Mouse (Mus musculus) ES-Bruce4 (cell line): ENCODE results near the gene Soat2. TPM values are rescaled to one million over a fixed set of nuclear protein-coding genes. Genes with fewer than 3 reads are reported as not detected.

Source experiments
- H3K27ac ChIP-seq: 2 replicates; pipeline ENCODE4 v1.5.1; 2012; ENCODE audit warnings: low read length, inconsistent platforms; ENCODE audit not compliant: insufficient read depth
- H3K27me3 ChIP-seq: 2 replicates; pipeline ENCODE4 v1.6.1; 2012; ENCODE audit warnings: mild to moderate bottlenecking, low read length, inconsistent platforms; ENCODE audit not compliant: control insufficient read depth, poor library complexity, insufficient read depth, severe bottlenecking
- H3K36me3 ChIP-seq: 2 replicates; pipeline ENCODE4 v1.6.1; 2012; ENCODE audit warnings: inconsistent platforms, mild to moderate bottlenecking, low read length, moderate library complexity; ENCODE audit not compliant: control insufficient read depth, poor library complexity, insufficient read depth, severe bottlenecking
- H3K4me1 ChIP-seq: one replicate; pipeline ENCODE4 v1.8.1; 2011; ENCODE audit warnings: low read length; ENCODE audit not compliant: control insufficient read depth, insufficient read depth
- H3K4me3 ChIP-seq: 2 replicates; pipeline ENCODE4 v1.5.1; 2011; ENCODE audit warnings: low read depth, mild to moderate bottlenecking, low read length
- H3K9ac ChIP-seq: 2 replicates; pipeline ENCODE4 v1.6.1; 2012; ENCODE audit warnings: low read depth, mild to moderate bottlenecking, inconsistent platforms; ENCODE audit not compliant: poor library complexity, severe bottlenecking
- H3K9me3 ChIP-seq: replicated peaks from 2 replicates; pipeline ENCODE4 v1.6.1; 2012; ENCODE audit warnings: mild to moderate bottlenecking, low read length, inconsistent platforms; ENCODE audit not compliant: control insufficient read depth, poor library complexity, insufficient read depth, severe bottlenecking
- CTCF ChIP-seq: IDR thresholded peaks from one replicate; pipeline ENCODE4 v1.8.1; 2011; ENCODE audit warnings: low read depth, low read length
- EP300 ChIP-seq: IDR thresholded peaks from 2 replicates; pipeline ENCODE4 v1.6.1; 2011; ENCODE audit warnings: low read depth, low read length; ENCODE audit not compliant: insufficient read depth
- POLR2A ChIP-seq: IDR thresholded peaks from one replicate; pipeline ENCODE4 v1.8.1; 2011; ENCODE audit warnings: low read length; ENCODE audit not compliant: insufficient read depth
- polyA plus RNA-seq: library from polyadenylated mRNA; stranded (reverse); fragments of >200 nt; gene quantifications from 2 replicates; pipeline ENCODE4 v1.2.4, GENCODE M21; 2011; ENCODE audit warnings: low read depth; ENCODE audit not compliant: missing spikeins, insufficient read depth, insufficient read length

The Soat2 gene
- polyA plus RNA-seq, 1 experiment: 0.45 TPM

- no peaks in the 10 kb centered on the region for H3K36me3 ChIP-seq
- no peak overlapping the region for H3K9ac ChIP-seq
- H3K27ac ChIP-seq: no peak overlapping the region
Measured at GRCm38 (mm10) chr15:102186239-102186638, 35.9 kb downstream of the Soat2 start.

GRCm38 (mm10) chr15:102188096-102188495 lies 37.8 kb downstream of the Soat2 start:
- no peak for TF ChIP-seq CTCF
- TF ChIP-seq POLR2A: no peak
- no peak for TF ChIP-seq EP300
- H3K9ac ChIP-seq: no peak overlapping the region
- H3K9me3 ChIP-seq: no peaks in the 10 kb centered on the region
- no peak overlapping the region for H3K27ac ChIP-seq
- no peaks in the 10 kb centered on the region for H3K27me3 ChIP-seq
- H3K36me3 ChIP-seq: no peaks in the 10 kb centered on the region
- peaks cover 5% of the 10 kb centered on the region for H3K4me1 ChIP-seq
- no peak overlapping the region for H3K4me3 ChIP-seq

More at GRCm38 (mm10) chr15:102186239-102186638, 35.9 kb downstream of the Soat2 start:
- H3K27me3 ChIP-seq: no peaks in the 10 kb centered on the region
- no peaks in the 10 kb centered on the region for H3K9me3 ChIP-seq
- TF ChIP-seq CTCF (no peak), EP300 (no peak), POLR2A (no peak)
- H3K4me1 ChIP-seq: peaks cover 3% of the 10 kb centered on the region
- H3K4me3 ChIP-seq: no peak overlapping the region

- H3K9ac ChIP-seq: no peak overlapping the region
- no peaks in the 10 kb centered on the region for H3K27me3 ChIP-seq
- H3K36me3 ChIP-seq: no peaks in the 10 kb centered on the region
- H3K27ac ChIP-seq: no peak overlapping the region
- H3K9me3 ChIP-seq: no peaks in the 10 kb centered on the region
- peaks cover 5% of the 10 kb centered on the region for H3K4me1 ChIP-seq
- no peak for TF ChIP-seq CTCF
- no peak for TF ChIP-seq EP300
- TF ChIP-seq POLR2A: no peak
- no peak overlapping the region for H3K4me3 ChIP-seq
Measured at GRCm38 (mm10) chr15:102188883-102189282, 38.6 kb downstream of the Soat2 start.

- TF ChIP-seq CTCF: no peak
- no peak for TF ChIP-seq POLR2A
- no peak for TF ChIP-seq EP300
- Histone ChIP-seq H3K9me3 (no peaks in the 10 kb centered on the region), H3K27ac (no peak overlapping the region), H3K4me1 (peaks cover 5% of the 10 kb centered on the region), H3K36me3 (no peaks in the 10 kb centered on the region), H3K9ac (no peak overlapping the region), H3K4me3 (no peak overlapping the region), H3K27me3 (no peaks in the 10 kb centered on the region)
Measured at GRCm38 (mm10) chr15:102191699-102192098, 41.4 kb downstream of the Soat2 start.

- Histone ChIP-seq H3K36me3 (no peaks in the 10 kb centered on the region), H3K9ac (no peak overlapping the region), H3K4me3 (no peak overlapping the region), H3K27me3 (no peaks in the 10 kb centered on the region), H3K4me1 (peaks cover 5% of the 10 kb centered on the region), H3K9me3 (no peaks in the 10 kb centered on the region), H3K27ac (no peak overlapping the region)
- TF ChIP-seq CTCF: no peak
- TF ChIP-seq EP300: no peak
- TF ChIP-seq POLR2A: no peak
Measured at GRCm38 (mm10) chr15:102192271-102192812, 42.0 kb downstream of the Soat2 start.

GRCm38 (mm10) chr15:102192820-102193386 lies 42.6 kb downstream of the Soat2 start:
- Histone ChIP-seq H3K9me3 (no peaks in the 10 kb centered on the region), H3K36me3 (no peaks in the 10 kb centered on the region), H3K4me1 (peaks cover 5% of the 10 kb centered on the region), H3K27me3 (no peaks in the 10 kb centered on the region), H3K9ac (no peak overlapping the region), H3K27ac (no peak overlapping the region), H3K4me3 (no peak overlapping the region)
- TF ChIP-seq POLR2A (no peak), CTCF (no peak), EP300 (no peak)
